Mouse (Mus musculus) B cell, adult 2 months (primary cell): ENCODE data around the gene Irs1.

Experiments
- DNase-seq, 2 experiments: peaks; one replicate each; pipeline ENCODE4 v3.0.0; 2022

Irs1 gene

GRCm38 (mm10) chr1:82291151-82291797 lies at the start of gene Irs1:
TSS of gene Irs1 (minus strand) at chr1:82291416.
- DNase-seq, result peak; percentile 44 to 50

DNA sequence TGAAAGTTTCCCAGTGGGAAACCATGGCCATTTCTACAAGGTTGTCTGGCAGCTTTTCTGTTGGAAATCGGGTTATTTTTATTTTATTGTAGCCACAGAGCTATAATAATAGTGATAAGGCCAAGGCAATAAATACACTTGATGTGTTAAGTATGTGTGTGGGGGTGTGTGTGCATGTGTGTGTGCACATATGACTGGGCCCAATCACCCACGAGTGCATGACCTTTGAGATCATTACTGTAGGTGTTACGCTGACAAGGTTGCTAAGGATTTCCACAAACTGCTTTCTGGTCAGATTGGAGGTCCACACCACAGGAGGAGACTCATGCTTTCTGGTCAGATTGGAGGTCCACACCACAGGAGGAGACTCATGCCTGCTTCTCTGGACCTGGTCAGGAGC lies 43.3 kb upstream of the Irs1 start:
- no peak for DNase-seq

DNA sequence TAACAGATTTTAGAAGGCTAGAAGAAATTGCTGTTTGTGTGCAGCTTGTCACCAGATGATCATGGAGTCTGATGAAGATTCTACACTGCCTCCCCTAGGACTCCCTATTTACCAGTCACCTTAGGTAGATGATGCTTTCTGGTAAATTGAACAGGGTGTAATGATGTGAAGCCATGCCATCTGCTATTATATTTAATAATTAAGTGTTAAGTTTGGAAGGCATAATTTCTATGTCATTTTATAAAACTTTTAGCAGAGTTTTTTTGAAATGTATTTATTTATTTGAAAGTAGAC lies 38.7 kb upstream of the Irs1 start:
- DNase-seq, result no peak

DNA sequence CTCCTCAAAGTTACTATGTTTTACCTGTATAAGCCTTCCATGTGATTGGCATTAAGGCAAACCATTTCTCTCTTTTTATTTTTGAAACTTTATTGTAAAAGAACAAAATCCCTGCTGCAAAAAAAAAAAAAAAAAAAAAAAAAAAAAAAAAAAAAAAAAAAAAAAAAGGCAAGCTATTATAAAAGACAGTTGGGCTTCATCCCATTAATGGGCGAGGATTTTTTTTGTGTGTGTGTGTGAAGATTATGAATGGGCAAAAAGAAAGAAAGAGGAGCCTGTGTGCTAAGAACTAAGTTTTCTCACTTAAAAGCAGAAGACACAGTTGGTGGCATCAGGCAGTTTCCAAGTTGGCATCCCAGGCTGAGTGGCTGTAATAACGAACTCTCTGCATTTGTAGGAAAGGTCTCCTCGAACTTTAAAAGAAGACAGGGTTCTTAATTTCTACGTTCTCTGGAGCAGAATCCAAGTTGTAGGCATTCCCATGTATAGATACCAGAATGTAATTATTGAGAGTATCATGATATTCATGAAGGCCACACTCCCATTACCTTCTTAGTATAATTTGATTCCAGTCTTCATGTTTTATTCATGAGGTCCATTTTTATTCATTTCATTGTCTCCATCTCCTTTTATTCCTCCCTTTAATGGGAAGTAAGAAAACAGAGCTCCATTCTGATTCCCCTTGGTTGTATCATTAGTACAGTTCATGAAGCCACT lies 38.2 kb upstream of the Irs1 start:
- no peak for DNase-seq

DNA sequence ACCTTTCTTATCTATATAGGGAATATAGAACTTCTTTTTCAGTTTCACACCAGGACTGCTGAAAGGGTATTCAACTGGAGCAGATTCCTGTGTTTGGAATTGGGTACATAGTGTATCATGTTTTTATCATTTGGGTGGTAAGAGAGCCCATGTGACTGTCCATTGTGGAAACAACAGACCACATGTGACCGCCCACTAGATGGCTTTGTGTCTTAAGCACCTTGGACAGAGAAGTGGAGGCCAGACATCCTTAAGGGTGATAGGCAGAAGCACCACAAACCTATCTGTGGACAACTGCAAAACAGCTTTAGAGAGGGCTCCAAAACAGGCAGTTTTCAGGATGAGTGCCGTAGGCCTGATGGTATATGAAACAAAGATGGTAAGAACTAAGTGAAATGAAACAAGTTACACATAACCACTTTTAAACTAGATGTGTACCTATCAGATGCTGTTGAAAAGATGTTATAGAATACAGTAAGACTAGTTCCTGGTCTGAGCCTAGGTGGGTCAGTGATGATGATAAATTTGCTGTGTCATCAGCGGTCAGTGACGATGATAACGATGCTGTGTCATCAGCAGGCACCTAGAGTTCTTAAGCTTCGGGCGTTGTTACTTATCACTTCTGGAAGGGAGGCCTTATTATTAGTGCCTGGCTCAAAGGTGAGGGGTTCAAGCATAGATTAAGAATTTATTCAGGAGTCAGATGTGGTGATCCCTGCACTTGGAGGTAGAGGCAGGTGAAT lies 37.0 kb upstream of the Irs1 start:
- DNase-seq, result no peak

GRCm38 (mm10) chr1:82326120-82326519 lies 34.9 kb upstream of the Irs1 start:
- DNase-seq, result no peak

- DNase-seq, result no peak
Observed at GRCm38 (mm10) chr1:82324131-82324785, 33.0 kb upstream of the Irs1 start.

GRCm38 (mm10) chr1:82321441-82321840 lies 30.2 kb upstream of the Irs1 start:
- no peak for DNase-seq

- DNase-seq, result no peak
Observed at GRCm38 (mm10) chr1:82320864-82321263, 29.6 kb upstream of the Irs1 start.

- DNase-seq, result no peak
Observed at GRCm38 (mm10) chr1:82320456-82320855, 29.2 kb upstream of the Irs1 start.

GRCm38 (mm10) chr1:82316746-82317126 lies 25.5 kb upstream of the Irs1 start:
- peak; percentile 66 to 69 for DNase-seq

- DNase-seq, result peak; percentile 94 to 95
Observed at GRCm38 (mm10) chr1:82316111-82316745, 25.0 kb upstream of the Irs1 start, which contains the start of gene Rhbdd1. TSS of gene Rhbdd1 (plus strand) at chr1:82316452.

GRCm38 (mm10) chr1:82304483-82304882 lies 13.3 kb upstream of the Irs1 start:
- DNase-seq, result no peak

- DNase-seq, result no peak
Observed at GRCm38 (mm10) chr1:82298586-82298985, 7.4 kb upstream of the Irs1 start.

DNA sequence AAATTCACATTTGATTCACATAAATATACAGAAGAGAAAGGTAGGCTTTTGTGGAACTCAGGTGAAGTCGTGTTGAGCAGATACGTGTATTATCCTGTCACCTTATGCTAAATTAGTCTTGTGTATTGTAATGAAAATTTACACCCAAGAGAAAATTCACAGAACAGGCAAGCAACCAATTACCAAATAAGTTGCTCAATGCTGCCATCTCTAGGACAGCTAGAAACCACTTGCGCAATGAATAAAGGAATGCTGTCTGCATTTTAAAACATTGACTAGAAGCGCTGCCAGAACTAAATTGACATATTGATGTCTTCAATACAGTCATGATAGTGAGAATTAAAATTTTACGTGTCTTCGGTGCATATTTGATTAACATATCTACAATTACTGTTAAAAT lies 2.9 kb upstream of the Irs1 start:
- peak; percentile 53 to 54 for DNase-seq

GRCm38 (mm10) chr1:82292771-82293170 lies 1.6 kb upstream of the Irs1 start:
- DNase-seq, result peak in 1 of 2 experiments; percentile 17

DNA sequence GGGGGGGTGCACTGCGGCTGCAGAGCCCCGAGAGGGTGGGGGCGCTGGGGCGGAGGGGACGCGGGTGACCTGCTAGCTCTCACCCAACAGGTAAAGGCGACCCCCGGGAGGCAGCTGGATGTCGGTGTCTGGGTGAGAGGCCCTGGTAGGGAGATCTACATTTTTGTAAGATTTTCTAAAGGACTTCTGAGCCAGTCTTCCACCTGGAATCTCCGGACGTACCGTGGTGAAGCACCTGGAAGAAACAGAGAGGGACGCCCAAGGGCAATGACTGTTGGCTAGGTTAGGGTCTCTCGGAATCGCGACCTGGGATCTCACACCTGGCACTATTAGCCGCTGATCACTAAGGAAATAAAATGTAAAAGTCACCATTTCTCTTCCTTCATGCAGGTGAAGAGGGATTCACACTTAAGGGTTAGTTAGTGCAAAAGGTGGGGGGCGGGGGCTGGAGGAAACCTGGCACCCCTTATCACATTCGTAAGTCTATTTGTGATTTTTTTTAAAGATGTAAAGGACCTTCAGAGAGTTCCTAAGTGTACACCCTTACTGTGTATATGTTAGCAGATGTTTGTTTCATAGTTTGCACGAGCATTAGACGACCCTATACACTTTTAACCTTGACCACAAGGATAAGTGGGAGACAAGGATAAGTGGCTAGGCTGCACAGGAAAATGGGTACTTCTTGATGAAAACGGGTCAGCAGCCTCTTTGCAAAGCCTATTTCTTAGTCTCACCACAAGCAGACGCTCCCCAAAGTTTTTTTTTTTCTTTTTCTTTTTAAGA lies 905 bp upstream of the Irs1 start:
- peak in 1 of 2 experiments; percentile 12 for DNase-seq

DNA sequence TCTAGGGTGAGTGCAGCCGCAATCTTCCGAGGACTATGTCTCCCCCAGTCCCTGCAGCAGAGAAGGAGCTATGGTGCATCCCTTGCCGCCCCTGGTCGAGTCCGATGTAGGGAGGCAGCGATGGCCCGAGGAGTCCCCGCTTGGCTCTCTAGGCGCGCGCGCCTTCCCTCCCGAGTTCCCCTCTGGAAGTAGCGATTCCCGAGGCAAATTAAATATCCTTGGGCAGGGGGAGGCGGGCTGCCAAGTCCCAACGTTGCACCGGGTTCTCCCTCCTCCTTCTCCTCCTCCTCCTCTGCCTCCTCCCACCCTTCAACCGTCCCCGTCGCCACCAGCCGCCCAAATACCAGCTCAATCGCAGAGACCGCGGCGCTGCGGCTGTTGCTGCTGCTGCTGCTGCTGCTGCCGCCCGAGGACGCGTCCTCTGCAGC lies 479 bp downstream of the Irs1 start:
- DNase-seq, result peak; percentile 46 to 54

- DNase-seq, result peak; percentile 26 to 45
Observed at GRCm38 (mm10) chr1:82289990-82290681, 1.1 kb downstream of the Irs1 start.

DNA sequence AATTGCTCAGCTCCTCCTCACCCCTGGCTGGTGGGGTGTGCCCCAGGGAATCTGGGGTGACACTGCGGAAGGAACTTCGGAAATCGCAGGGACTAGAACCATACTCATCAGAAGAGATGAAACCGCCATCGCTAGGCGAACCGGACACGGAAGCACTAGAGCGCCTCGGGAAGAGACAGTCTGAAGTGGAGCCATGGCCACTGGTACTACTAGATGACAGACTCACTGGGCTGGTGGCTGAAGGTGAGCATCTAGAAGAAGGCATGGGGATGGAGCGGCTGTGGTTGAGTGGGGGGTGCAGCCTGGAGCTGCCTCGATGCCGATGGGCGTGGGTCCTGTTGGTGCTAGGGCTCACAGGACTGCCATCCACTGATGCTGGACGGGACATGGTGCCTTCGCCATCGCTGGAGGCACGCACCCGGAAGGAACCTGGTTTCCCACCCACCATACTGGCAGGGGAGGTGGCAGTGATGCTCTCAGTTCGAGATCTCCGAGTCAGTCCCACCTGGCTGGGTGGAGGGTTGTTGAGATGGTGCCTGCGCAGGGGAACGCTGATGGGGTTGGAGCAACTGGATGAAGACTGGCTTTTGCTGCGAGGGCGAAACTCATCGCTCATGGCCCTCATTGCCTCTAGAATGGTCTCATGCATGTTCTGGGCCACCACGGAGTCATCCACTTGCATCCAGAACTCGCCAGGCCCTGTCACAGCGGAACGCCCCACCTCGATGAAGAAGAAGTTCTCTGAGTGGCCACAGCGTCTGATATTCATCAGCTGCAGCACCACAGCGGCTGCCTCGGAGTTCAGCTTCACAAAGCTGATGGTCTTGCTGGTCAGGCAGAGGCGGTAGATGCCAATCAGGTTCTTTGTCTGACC lies 1.9 kb downstream of the Irs1 start:
- no peak for DNase-seq
